Mouse (Mus musculus): Measurements from ENCODE around the gene Gm12695. TPM values are rescaled to one million over a fixed set of nuclear protein-coding genes. Genes with fewer than 3 reads are reported as not detected.

The Gm12695 gene
- total RNA-seq, 2 experiments from 2014 or later = not detected

- peak; percentile 78; the same call in 1 of the 2 replicates for ATAC-seq (replicated peaks; ENCODE audit: low FRiP score, low TSS enrichment, poor library complexity, severe bottlenecking)
Observed at GRCm38 (mm10) chr4:96705281-96705951, 79.6 kb downstream of the Gm12695 start.

DNA sequence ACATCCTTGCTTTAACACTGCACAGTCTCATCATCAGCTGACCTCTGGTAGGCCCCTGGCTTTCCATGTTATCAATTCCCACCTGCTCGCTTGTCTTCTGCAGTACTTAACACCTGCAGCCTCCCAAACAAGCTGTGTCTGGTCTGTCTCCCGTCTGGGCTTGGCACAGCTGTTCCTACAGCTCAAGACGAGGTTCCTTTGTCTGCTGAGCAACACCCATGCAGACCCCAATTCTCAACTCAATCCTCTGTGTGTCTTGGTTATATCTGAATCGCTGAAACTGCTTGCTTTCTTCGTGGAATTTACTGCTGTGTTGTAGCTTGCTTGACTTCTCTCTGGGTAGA is 86.8 kb downstream of the Gm12695 start:
- ATAC-seq (replicated peaks; ENCODE audit: low FRiP score, low TSS enrichment, poor library complexity, severe bottlenecking) = no peak

GRCm38 (mm10) chr4:96697511-96698217 is 87.3 kb downstream of the Gm12695 start:
- no peak for ATAC-seq (replicated peaks; ENCODE audit: low FRiP score, low TSS enrichment, poor library complexity, severe bottlenecking)

DNA sequence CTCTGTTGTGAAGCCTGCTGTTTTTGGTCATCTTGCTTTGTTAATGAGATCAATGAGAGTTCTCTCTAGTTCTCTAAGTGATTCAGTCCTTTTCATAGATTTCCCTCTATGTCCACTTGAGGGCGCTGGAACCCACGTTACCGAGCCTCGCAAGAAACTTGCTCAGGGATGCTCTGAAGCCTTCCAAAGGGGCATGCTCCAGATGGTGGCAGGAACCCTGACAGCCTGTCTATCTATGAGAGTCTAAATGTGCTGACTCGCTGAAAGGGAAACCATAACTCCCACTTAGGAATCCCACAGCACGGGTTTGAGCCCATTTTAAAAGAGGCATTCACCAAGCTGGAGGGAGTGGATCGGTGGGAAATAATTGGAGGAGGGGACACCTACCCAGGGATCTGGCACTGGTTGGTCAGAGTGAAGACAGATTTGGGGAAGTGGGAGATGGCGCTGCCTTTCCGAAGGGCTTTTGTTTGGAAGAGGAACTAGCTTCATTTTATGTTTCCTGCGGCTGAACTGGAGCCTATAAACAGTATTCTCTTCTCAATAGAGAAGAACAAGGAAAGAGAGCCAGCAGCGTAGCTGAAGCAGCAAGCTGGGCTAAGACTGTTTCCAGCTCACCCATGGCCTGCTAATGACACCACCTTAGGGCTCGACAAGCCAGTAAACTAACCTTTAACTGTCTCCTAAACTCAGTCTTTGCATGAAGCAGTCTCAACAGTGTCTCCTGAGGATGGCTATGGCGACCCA is 88.2 kb downstream of the Gm12695 start:
- peak; percentile 67 for ATAC-seq (replicated peaks; ENCODE audit: low FRiP score, low TSS enrichment, poor library complexity, severe bottlenecking)

- no peak for ATAC-seq (replicated peaks; ENCODE audit: low FRiP score, low TSS enrichment, poor library complexity, severe bottlenecking)
Observed at GRCm38 (mm10) chr4:96687358-96687803, 97.6 kb downstream of the Gm12695 start.

DNA sequence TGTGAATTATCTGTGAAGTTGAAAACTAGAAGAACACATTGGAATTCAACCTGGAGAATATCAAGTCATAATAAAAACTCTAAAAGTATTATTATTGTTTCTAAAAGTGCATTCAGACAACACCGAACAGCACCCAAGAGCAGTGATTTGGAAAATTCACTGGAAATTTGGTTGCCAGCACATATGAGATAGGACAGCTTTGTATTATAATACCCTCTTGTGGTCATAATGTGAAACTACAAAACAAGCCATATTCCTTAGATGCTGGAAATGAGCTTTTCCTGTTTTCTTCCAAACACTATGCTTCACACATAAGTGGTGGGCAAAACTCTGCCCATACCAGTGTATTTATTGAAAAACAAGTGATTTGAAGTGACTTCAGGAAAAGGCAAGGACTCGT is 101.5 kb downstream of the Gm12695 start:
- ATAC-seq (replicated peaks; ENCODE audit: low FRiP score, low TSS enrichment, poor library complexity, severe bottlenecking) = no peak

DNA sequence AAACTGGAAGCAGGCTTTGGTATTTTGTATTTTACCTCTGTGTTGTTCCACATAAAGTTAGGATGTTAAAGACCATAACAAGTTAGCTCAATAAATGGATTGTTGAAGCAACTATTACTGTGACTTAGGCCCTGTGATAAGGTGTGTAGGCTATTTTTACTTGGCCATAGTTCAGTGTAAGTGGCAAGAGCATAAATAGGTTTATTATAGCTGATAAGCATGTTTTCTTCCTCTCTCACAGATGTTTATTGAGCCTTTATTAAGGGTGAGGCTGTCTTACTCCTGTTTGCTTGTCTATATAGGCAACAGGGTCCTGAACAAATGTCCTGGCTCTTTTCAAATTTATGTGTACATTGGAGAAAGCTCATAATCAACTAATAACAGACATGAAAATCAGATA is 104.0 kb downstream of the Gm12695 start:
- no peak for ATAC-seq (replicated peaks; ENCODE audit: low FRiP score, low TSS enrichment, poor library complexity, severe bottlenecking)

DNA sequence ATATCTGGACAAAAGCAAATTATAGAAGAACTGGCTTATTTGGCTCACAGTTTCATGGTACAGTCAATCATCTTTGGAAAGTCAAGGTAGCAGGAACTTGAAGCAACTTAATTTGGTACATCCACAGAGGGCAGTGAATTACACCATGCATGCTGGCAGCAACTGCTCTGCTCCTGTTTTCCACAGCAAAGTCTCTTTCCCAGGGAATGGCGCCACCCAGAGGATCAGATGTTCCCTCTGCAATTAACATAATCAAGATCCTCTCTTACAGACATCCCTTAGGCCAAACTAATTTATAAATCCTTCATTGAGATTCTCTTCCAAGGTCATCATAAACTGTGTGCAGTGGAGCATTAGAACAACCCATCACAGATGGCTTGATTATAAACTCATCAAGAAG is 104.8 kb downstream of the Gm12695 start:
- ATAC-seq (replicated peaks; ENCODE audit: low FRiP score, low TSS enrichment, poor library complexity, severe bottlenecking) = no peak

Other genes starting within 250 kb of the Gm12695 start
- 0.67 TPM in 1 of 2 replicates, not detected in the other for gene Cyp2j6, start 231.5 kb downstream of the Gm12695 start, total RNA-seq (2014; fragmentation: Nextera tagmentation)
- 0.47 and 1.1 TPM in 2 replicates for gene Cyp2j6, start 231.5 kb downstream of the Gm12695 start, total RNA-seq (2017)
- gene Cyp2j9, start 193.6 kb downstream of the Gm12695 start, total RNA-seq (2014; fragmentation: Nextera tagmentation) = 1.6 TPM in 1 of 2 replicates, not detected in the other
- gene Cyp2j9, start 193.6 kb downstream of the Gm12695 start, total RNA-seq (2017) = 4.9 TPM in 1 of 2 replicates, not detected in the other
- gene Cyp2j5, start 121.0 kb downstream of the Gm12695 start, total RNA-seq (2014; fragmentation: Nextera tagmentation) = not detected in 2 replicates
- not detected in 2 replicates for gene Cyp2j5, start 121.0 kb downstream of the Gm12695 start, total RNA-seq (2017)

Data from megakaryocyte-erythroid progenitor cell, adult 5-6 weeks (primary cell).